Mouse (Mus musculus) adrenal gland, postnatal 14 days (tissue): Measurements from ENCODE around the gene Trip12. TPM values are rescaled to one million over a fixed set of nuclear protein-coding genes. Genes with fewer than 3 reads are reported as not detected.

ENCODE experiments used
- DNase-seq: peaks from one replicate; pipeline ENCODE4 v3.0.0; 2021; ENCODE audit warnings: mixed read lengths
- total RNA-seq: library from RNA; stranded (reverse); gene quantifications from 2 replicates; pipeline ENCODE4 v1.2.3, GENCODE M21; 2021

Gene Trip12
- total RNA-seq, 1 experiment from 2014 or later, result 225 TPM

- DNase-seq, result no peak
Measured at GRCm38 (mm10) chr1:84791393-84791792, 48.9 kb downstream of the Trip12 start.

- DNase-seq, result no peak
Measured at GRCm38 (mm10) chr1:84780630-84781029, 59.7 kb downstream of the Trip12 start.

GRCm38 (mm10) chr1:84777455-84777854 is 62.9 kb downstream of the Trip12 start:
- DNase-seq, result no peak

GRCm38 (mm10) chr1:84758843-84759242 is 81.5 kb downstream of the Trip12 start:
- DNase-seq, result no peak

- no peak for DNase-seq
Measured at GRCm38 (mm10) chr1:84742156-84742555, 98.2 kb downstream of the Trip12 start.

- no peak for DNase-seq
Measured at GRCm38 (mm10) chr1:84740080-84740479, 100.2 kb downstream of the Trip12 start.

- DNase-seq, result no peak
Measured at GRCm38 (mm10) chr1:84737097-84737496, 103.2 kb downstream of the Trip12 start.

- no peak for DNase-seq
Measured at GRCm38 (mm10) chr1:84733799-84734198, 106.5 kb downstream of the Trip12 start.

- DNase-seq, result no peak
Measured at GRCm38 (mm10) chr1:84731763-84732162, 108.6 kb downstream of the Trip12 start.

- peak; percentile 62 for DNase-seq
Measured at GRCm38 (mm10) chr1:84722841-84723240, 117.5 kb downstream of the Trip12 start.

GRCm38 (mm10) chr1:84722371-84722770 is 117.9 kb downstream of the Trip12 start:
- no peak for DNase-seq

GRCm38 (mm10) chr1:84721942-84722341 is 118.4 kb downstream of the Trip12 start:
- no peak for DNase-seq

GRCm38 (mm10) chr1:84709810-84710785 is 130.2 kb downstream of the Trip12 start:
- DNase-seq, result peak; percentile 11

GRCm38 (mm10) chr1:84709406-84709805 is 130.9 kb downstream of the Trip12 start:
- DNase-seq, result no peak

GRCm38 (mm10) chr1:84700254-84700653 is 140.1 kb downstream of the Trip12 start:
- no peak for DNase-seq

- peak; percentile 65 for DNase-seq
Measured at GRCm38 (mm10) chr1:84697136-84697535, 143.2 kb downstream of the Trip12 start.

- peak; percentile 92 for DNase-seq
Measured at GRCm38 (mm10) chr1:84695517-84696411, 144.6 kb downstream of the Trip12 start, which contains the start of gene Dner. Gene Dner (minus strand): TSS chr1:84696221.

GRCm38 (mm10) chr1:84694688-84695474 is 145.4 kb downstream of the Trip12 start:
- DNase-seq, result peak; percentile 54

- DNase-seq, result no peak
Measured at GRCm38 (mm10) chr1:84677910-84678309, 162.4 kb downstream of the Trip12 start.
